Mouse (Mus musculus): ENCODE data around the gene Lancl1.

GRCm38 (mm10) chr1:67017101-67017870 is 21.4 kb downstream of the Lancl1 start:
- TF ChIP-seq CTCF (IDR thresholded peaks at IDR 0.05; ENCODE audit: control insufficient read depth, insufficient read depth, low read length) (no peak), POLR2A (IDR thresholded peaks at IDR 0.05; ENCODE audit: borderline replicate concordance, control insufficient read depth, low read depth, low read length) (no peak)

All from bone marrow, adult 2 months (tissue).